Mouse (Mus musculus): ENCODE measurements around the gene C130060K24Rik.

The C130060K24Rik gene

DNA sequence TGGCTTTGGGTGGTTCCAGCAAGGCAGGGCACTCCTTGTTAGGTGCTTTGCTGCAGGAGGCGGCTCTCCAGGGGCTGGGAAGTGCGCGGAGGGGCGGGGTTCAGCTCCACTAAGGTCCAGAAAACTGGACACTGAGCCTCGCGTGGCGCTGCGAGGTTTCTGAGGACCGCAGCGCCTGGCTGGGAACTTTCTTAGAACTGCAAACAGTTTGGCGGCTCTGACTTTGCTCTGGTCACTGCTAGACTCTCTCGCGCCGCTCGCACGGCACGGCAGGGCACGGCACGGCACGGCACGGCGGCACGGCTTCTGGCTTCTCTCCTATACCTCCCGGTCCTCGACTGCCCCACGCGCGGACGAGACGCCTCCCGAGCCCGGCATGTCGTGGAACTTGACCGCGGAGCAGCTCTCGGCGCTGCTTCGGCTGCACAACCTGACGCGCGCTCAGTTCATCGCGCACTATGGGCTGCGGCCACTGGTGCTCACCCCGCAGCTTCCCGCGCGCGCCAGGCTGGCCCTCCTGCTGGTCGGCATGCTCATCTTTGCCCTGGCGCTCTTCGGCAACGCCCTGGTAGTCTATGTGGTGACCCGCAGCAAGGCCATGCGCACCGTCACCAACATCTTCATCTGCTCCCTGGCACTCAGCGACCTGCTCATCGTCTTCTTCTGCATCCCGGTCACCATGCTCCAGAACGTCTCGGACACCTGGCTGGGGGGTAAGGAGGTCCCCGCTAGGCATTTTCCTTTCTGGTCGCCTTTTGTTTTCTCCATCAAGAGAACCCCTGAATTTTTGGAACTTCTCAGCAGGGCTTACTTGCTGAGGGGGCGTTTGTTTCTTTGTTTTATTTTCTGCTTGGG lies at the start of gene C130060K24Rik:
TSS of gene C130060K24Rik (plus strand) at position 188 of the 855 bp plus-strand sequence.
- no peak for DNase-seq (ENCODE audit: low read depth)

DNA sequence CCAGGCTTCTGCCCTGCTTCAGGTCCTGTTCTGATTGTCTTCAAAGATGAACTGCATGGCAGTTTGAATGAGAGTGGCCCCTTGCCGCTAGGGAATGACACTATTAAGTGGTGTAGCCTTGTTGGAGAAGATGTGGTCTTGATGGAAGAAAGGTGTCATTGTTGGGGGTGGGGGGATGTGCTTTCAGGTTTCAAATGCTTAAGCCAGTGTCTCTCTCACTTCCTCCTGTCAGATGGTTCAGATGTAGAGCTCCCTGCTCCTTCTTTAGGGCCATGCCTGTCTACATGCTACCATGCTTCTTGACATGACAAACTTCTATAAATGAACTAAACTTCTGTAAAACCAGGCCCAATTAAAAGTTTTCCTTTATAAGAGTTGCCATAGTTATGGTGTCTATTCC lies 46.7 kb upstream of the C130060K24Rik start:
- no peak for DNase-seq (ENCODE audit: low read depth)

GRCm38 (mm10) chr6:65339391-65339790 lies 41.5 kb upstream of the C130060K24Rik start:
- no peak for DNase-seq (ENCODE audit: low read depth)

DNA sequence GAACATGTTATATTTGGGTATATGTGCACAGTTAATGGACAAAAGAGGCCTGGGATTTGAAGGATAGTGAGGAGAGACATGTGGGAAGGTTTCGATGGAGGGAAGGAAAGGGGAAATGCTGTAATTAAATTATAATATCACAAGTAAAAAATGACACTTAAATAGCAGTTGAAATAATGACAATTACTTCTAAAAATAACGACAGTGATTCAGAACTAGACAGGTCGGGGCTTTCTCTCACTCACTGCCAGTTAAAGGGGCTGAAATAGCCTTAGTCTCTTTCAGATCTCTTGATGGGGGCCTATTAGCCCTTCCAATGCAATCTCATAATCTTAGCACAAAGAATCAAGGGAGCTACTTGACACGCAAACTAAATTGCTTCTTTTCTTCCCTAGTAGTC lies 39.5 kb upstream of the C130060K24Rik start:
- DNase-seq (ENCODE audit: low read depth) = no peak

- no peak for DNase-seq (ENCODE audit: low read depth)
Observed at GRCm38 (mm10) chr6:65347736-65348135, 33.2 kb upstream of the C130060K24Rik start.

DNA sequence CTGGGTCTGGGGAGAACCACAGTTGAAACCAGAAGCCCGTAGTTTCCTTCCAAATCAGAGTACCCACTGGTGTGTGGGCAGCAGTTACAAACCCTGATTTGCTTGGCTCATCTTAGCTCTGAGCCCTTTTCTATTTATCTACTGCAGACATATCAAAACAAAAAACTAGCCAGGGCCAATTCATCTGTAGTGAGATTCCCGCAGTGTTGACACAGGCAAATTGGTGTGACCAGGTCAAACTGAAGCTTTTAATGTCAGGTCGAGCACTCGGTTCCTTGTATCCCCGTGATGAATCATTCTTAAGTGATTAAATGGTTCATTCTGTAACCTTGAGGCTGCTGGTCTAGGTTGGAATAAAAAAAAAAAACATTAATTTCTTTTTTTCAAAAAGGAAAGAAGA lies 32.6 kb upstream of the C130060K24Rik start:
- DNase-seq (ENCODE audit: low read depth) = no peak

DNA sequence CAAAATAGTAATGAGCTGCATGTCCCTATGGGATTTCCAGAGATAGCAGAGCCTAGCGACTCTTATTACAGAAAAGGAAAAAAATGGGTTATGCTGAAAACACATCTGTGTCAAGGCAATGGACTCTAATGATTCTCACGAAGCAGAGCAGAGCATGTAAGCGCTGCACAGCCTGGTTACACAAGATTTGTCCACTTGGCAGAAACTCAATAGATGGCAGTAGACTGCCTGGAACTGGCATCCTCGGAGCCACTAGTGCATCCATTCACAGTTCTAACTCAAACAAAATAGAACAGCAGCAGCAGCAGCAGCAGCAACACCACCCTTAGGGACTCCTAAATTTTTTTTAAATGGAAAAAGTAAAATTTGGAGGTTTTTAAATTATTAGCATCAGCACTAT lies 29.3 kb upstream of the C130060K24Rik start:
- DNase-seq (ENCODE audit: low read depth) = no peak

GRCm38 (mm10) chr6:65375918-65376317 lies 5.0 kb upstream of the C130060K24Rik start:
- no peak for DNase-seq (ENCODE audit: low read depth)

DNA sequence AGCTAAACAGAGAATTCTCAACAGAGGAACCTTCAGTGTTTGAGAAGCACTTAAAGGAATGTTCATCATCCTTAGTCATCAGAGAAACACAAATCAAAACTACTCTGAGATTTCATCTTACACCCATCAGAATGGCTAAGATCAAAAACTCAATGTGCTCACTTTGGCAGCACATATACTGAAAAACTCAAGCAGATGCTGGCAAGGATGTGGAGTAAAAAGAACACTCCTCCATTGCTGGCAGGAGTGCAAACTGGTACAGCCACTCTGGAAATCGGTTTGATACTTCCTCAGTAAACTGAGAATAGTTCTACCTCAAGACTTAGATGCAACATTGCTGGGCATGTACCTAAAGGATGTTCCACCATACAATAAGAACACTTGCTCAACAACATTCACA lies 41.0 kb downstream of the C130060K24Rik start:
- DNase-seq (ENCODE audit: low read depth) = no peak

- DNase-seq (ENCODE audit: low read depth) = no peak
Observed at GRCm38 (mm10) chr6:65427065-65427464, 46.2 kb downstream of the C130060K24Rik start.

GRCm38 (mm10) chr6:65433159-65433558 lies 52.3 kb downstream of the C130060K24Rik start:
- DNase-seq (ENCODE audit: low read depth) = no peak

DNA sequence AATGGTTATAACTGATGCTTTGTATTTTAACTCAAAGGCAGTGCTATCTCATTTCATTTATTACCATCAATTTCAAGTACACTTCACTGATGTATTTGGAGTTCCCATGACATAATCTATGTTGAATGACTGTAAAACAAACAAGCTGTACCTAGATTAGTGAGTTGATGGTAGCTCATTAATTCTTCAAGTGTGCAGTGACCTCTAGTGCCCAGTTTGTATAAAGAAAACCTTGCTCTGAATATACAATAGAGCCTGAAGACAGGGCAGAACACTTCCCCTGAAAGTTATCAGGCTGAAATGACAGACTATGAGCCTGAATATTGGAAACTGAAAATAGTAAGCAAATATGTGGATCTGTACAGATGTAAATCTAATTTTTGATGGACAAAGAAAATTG lies 72.6 kb downstream of the C130060K24Rik start:
- peak; percentile 5 for DNase-seq (ENCODE audit: low read depth)

- DNase-seq (ENCODE audit: low read depth) = no peak
Observed at GRCm38 (mm10) chr6:65465294-65465693, 84.4 kb downstream of the C130060K24Rik start.

- no peak for DNase-seq (ENCODE audit: low read depth)
Observed at GRCm38 (mm10) chr6:65470320-65470719, 89.4 kb downstream of the C130060K24Rik start.

- no peak for DNase-seq (ENCODE audit: low read depth)
Observed at GRCm38 (mm10) chr6:65472455-65472854, 91.5 kb downstream of the C130060K24Rik start.

DNA sequence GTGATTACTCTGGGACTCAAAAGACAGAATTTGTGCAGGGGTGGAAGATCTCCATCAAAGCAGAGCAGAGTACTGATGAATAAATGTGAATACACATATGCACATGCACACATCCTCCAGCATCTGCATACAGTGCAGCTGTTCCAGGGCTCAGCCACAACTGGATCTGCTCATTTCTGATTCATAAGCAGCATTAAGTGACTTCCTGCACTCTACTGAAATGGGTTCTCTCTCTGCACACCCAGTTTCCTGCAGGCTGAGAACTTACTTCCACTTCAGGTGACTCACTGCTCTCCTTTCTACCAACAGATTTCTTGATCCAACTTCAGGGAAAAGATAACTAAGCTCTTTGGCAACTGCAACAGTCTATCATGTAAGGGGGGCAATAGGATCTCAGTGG lies 117.9 kb downstream of the C130060K24Rik start:
- no peak for DNase-seq (ENCODE audit: low read depth)
